Mouse (Mus musculus) CH12.LX (cell line): ENCODE results near the gene Ap1m2.
A peak's percentile ranks its signal among the peaks of the same experiment; 100 is the strongest.

Source experiments
- CTCF ChIP-seq, 2 experiments: IDR thresholded peaks in 1 of 2; conservative IDR thresholded peaks in 1 of 2; 2 replicates each; pipeline ENCODE4 v1.5.1; 2011 to 2012; ENCODE audit warnings: low read depth in 2 of 2, low read length in 2 of 2, improper control_type of control experiment in 1 of 2, inconsistent platforms in 1 of 2, mild to moderate bottlenecking in 1 of 2, moderate library complexity in 1 of 2
- EP300 ChIP-seq: IDR thresholded peaks from 2 replicates; pipeline ENCODE4 v1.6.1; 2011; ENCODE audit warnings: low read length, improper control_type of control experiment
- IRF4 ChIP-seq: IDR thresholded peaks from 2 replicates; pipeline ENCODE4 v1.6.1; 2014; ENCODE audit warnings: low read depth, mild to moderate bottlenecking, inconsistent platforms, low read length, improper control_type of control experiment
- MAZ ChIP-seq: IDR thresholded peaks from 2 replicates; pipeline ENCODE4 v1.6.1; 2012; ENCODE audit warnings: low read depth, mild to moderate bottlenecking, inconsistent platforms, low read length, improper control_type of control experiment, moderate library complexity
- POLR2A ChIP-seq: IDR thresholded peaks from 2 replicates; pipeline ENCODE4 v1.6.1; 2011; ENCODE audit warnings: low read depth, mild to moderate bottlenecking, improper control_type of control experiment, low read length
- TBP ChIP-seq: conservative IDR thresholded peaks from 2 replicates; pipeline ENCODE4 v1.6.1; 2011; ENCODE audit warnings: low read depth, low read length, improper control_type of control experiment

DNA sequence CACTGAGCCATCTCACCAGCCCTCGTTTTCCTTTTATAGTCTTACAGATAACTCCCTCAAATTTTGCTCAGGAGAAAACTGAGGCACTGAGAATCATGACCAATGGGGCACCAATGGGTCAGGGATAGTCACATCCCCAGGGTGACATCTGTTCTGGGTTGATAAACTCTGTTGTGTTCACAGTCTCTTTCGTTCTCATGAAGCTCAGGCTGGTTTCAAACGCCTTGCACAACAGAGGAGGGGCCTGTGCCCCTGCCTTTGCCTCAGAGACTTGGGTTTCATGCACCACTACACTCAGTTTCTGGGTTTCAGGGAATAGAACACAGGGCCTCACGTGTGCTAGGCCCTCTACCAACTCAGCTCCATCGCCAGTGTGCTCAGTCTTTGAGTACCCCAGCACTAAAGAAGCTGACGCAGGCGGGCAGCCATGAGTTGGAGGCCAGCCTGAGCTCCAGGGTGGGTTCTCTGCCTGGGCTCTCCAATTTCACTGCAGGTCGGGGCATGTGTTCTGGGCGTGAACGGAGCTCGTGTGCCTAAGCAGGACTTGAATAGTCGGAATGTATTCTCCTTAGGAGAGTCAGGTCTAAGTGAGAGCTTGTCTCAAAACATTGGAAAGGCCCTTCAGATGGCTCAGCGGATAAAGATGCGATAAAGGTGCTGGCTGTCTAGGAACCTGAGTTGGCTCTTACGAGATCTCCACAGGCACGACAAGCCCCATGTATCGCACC, 47.7 kb downstream of the Ap1m2 start:
- TF ChIP-seq CTCF (conservative IDR thresholded peaks at IDR 0.05 in 1 of 2, IDR thresholded peaks at IDR 0.05 in 1 of 2; ENCODE audit: low read depth in 2 of 2, low read length in 2 of 2) = no peak
- TF ChIP-seq TBP = peak; percentile 67; the same call in 1 of the 2 replicates
- TF ChIP-seq MAZ = no peak
- no peak for TF ChIP-seq IRF4
- no peak for TF ChIP-seq EP300
- no peak for TF ChIP-seq POLR2A
